Mouse (Mus musculus) right cerebral cortex, postnatal 36 days (tissue): ENCODE data around the gene Slc38a1.
A peak's percentile ranks its signal among the peaks of the same experiment; 100 is the strongest.

Source experiments
- DNase-seq, 2 experiments: peaks; one replicate each; pipeline ENCODE4 v3.0.0; 2022; ENCODE audit warnings: low spot score in 2 of 2, mixed read lengths in 1 of 2

Gene Slc38a1

DNA sequence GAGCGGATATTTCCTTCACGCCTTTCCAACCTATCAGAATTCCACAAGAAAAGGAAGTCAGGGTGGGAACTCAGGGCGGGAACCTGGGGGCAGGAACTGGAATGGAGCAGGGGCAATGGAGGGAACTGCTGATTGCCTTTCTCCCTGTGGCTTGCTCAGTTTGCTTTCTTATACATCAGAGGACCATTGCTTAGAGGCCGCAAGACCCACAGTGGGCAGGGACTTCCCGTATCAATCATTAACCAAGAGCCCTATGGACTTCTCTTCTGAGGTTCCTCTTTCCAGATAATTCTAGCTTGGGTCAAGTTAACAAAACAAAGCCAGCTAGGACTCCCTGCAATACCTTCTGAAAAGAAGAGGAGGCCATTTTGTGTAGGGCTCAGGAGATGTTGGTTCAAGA is 80.2 kb downstream of the Slc38a1 start:
- no peak for DNase-seq

DNA sequence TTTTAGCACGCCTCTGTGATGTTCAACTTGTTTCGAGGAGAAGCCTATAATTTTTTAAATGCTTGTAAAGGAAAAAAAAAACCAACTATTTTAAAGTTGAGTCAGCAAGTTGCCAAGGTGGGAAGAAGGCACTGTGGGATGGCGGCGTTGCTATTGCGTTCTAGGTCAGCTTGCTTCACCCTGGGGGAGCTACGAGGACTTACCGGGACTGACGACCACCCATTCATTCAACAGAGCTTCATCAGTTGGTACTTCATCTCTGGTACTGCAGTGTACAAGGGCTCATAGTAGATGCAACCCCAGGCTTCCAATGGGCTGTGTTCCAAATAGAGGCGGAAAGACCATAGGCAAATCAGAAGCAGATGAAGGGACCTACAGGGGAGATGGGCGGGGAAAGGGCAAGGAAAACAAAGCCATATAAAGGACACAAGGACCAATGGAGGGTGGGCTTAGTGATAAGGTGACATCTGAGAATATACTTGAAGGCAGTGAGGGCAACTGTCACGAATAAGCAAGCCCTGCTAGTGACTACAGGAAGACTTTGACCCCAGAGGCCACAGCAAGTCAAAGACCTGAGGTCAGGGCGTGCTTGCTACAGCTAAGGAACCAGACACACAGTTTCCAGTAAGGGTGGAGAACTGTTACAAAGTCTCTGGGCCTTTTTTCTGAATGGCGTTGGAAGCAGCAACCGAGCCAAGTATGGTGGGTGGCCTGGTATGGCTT is 82.0 kb downstream of the Slc38a1 start:
- DNase-seq: no peak

DNA sequence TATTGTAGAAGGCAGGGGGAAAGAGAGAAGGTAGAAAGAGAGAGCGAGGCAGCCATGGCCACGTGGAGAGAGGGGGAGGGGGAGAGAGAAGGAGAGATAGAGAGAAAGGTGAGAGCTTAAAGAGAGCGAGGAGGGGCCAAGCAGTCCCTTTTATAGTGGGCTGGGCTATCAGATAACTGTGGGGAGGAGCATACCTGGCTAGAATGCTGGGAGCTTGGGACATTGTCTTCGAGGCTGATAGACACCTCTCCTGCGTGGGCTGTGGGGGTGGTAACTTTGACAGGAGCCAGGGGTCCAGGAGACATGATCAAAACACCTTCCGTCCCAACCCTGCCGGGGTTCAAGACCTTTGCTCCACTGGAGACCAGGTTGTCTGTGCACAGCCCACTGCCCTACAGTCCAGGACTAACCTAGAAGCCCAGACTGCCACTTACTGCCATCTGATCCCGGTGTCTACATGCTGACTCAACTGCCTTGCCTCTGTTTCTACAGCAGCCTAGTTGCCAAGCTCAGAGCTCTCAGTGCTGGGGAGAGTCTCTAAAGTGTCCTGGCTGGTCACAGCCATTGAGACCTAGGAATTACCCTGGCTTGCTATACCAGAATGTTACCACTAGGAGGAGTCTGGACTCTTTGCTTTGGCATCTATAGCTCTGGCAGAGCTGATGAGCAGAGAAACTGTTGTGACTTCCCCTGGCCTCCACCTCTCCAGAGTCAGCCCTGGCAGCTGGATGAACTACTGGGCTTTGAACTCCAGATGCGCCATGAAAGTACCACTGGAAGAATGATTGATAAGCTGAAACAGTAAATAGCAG is 90.9 kb downstream of the Slc38a1 start:
- DNase-seq: peak in 1 of 2 experiments; percentile 39

DNA sequence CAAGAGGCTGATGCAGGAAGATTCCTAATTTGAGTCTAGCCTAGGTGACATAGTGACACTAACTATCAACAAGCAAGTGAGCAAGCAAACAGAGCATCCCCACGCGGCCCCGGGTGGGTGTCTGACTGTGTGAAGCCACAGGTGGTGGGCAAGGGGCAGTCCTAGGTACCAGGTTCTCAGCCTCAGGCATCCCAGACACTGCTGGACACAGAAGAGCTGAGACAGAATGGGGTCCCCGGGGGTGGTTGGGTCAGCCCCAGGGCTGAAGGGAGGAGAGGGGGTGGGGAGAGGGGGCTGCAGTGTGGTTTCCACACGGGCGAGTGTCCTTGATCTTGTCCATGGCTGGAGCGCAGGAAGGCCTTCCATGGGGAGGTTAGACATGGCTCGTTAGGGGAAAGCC is 91.6 kb downstream of the Slc38a1 start:
- DNase-seq: no peak

DNA sequence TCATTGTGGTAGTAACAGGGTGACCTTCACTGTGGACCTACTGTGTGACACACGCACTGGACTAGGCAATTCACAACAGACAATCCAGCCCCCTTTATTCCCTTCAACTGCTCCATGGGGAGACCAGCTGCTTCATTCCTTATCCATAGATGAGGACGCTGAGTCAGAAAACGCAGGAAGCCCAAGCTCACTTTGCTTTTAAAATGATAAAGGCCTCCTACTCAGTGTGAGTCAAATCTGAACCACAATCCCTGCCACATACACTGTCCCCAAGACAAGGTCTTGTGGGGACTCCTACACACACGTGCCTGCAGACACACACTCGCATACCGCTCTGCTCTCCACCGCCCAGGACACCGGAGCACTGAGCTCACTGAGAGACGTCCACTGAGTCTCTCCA is 94.3 kb downstream of the Slc38a1 start:
- no peak for DNase-seq

DNA sequence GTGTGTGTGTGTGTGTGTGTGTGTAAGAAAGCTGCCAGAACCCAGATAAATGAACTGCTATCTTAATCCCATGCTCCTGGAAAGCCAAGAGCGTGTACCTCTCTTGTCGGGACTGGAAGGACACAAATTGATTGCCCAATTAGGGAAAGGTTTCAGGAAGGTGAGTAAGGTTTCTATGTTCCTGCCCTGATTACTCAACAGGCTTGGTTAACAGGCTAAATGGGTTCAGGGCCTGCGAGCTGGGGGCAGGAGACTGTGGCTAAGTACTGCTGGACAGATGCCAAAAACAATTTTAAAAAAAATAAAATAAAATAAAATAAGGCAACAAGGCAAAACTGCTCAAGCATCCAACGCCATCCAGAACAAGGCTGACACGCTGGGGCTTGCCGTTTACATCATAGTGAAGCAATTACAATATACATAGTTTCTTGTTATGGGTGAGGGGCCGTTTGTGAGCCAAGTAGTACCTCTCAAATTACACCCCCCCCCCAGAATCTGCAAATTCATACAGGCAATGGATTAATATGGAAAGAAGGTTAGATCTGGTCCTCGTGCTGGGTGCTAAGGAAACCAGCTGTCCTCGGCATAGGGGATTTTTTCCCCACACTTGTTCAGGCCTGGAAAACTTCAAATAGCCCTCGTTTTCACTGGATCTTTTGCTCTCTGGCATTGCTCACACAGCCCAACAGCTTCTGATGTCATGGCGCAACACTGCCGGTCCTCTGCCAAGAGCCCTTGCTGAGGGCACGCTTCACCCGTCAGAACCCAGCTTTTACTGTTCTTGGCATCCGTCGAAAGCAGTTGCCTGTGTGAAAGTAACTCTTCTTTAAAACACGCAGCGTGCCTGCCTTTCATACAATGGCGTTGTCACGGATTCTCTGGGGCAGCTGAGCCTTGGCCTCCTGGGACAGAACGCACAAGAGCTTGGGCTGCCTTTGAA is 95.2 kb downstream of the Slc38a1 start:
- DNase-seq: no peak

DNA sequence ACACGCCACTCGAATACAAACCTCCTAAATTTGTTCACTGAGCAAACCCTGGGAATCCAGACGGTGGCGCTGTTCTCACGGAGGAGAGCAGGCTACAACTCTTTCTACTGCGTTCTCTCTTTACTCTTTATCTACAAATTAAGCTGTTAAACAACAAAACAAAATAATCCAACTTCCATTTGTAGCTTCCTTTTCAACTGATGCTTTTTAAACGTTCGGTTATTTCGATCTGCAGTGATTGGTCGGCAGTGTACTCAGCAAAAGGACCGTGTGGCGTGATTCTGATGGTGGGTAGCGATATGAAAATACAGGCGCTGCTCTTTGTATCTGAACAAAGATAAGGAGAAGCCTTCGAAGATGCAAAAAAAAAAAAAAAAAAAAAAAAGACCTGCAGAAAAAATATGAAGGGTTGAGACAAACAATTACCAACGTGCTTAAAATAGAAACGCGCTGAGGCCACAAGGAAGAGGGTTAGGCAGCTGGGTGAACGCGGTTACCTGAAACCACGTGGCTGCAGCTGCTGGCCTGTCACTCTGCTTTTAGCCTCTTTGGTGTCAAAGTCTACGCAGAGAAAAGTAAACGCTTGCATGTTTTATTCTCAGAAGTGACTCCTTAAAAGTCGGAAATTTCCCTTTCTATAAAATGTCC is 99.4 kb downstream of the Slc38a1 start:
- DNase-seq: no peak

DNA sequence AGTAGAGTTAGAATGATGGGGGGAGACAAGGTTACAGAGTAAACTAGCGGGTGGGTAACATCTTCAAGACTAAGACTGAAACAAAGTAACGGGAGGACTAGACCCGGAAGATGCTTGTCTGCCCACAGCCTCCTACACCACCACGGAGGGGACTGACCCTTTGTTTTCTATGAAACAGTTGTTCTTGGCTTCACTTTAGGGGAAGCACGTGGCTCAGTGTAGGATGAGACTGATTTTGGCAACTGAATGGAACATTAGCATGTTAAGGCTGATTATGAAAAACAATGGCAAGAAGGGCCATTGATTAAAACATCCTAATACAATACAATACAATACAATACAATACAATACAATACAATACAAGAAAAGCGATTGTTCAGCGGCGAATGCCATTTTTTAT is 100.6 kb downstream of the Slc38a1 start:
- DNase-seq: no peak

DNA sequence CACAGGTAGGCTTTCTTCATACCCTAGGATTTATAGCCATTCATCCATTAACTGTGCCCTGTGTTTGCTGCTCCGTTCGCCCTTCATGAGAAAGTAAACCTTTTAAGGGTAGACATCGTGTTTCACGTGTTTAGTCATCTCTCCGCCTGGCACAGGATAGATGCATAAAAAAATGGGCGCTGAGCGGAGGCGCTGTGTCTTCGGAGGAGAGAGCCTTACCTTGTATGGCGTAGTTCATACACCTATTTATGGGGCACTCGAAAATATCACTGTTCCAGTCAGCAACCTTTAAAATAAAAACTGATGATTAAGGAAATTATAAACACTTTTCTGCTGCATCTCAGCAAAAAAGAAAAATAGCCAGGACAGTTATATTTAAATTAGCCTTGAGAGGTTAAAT is 105.4 kb downstream of the Slc38a1 start:
- DNase-seq: no peak

DNA sequence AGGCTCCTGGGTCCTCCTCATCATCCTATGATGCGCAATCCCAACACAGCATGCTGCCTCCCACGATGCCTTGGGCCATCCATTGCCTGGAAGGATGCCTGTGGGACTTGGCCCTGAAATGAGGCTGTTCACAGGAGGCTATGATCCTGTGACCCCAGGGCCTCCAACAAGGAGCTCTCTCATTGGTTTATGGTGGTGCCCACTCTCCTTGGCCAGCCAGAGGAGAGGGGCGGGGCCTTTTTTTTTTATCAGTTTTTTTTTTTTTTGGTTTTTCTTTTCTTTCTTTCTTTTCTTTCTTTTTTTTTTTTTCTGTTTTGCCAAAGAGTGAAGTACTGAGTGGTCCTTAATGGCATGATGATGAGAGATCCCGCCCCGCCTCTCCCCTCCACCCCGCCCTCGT is 106.3 kb downstream of the Slc38a1 start:
- DNase-seq: no peak

DNA sequence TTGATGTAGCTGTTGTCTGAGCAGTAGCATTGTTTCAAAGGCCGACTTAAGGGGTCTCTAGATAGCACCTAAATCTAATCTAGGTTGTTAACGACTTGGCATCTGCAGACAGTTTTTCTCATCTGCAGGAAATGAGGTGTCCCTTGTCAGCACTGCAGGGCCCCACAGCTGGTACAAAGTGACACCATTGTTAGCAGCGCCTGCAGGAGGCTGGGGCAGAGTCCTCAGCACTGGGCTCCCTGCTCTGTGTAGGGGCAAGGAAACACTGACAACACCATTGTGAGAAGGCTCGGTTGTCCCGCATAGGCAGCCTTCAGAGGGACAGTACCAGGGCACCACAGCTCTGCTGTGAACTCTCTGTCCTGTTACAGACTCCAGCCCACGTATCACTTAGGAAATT is 115.0 kb downstream of the Slc38a1 start:
- DNase-seq: no peak

DNA sequence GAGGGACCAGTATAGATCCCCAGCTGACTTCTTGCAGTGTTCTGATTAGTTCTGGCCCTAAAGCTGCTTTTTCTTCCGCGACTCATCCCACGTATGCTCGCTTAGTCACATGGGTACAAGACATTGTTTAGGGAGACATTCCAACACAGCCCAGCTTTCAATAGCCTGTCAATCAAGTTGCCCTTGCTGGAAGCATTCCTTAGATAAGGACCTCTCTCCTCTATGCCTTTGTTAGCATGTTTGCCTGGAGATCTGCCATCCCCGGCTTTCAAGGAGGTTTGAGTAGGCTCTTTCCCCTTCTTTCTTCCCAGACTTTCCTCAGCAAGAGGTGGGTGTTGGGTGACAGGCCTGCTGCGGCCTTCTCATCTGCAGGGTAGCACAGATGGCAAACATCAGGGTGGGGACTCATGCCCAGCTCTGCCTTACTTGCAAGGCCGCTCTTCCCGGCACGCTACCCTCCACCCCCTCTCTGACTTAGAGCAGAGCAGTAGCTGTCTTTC is 118.4 kb downstream of the Slc38a1 start:
- DNase-seq: no peak
